7 mouse cellular contexts compared by ENCODE assay signal in the genomic region with DNA sequence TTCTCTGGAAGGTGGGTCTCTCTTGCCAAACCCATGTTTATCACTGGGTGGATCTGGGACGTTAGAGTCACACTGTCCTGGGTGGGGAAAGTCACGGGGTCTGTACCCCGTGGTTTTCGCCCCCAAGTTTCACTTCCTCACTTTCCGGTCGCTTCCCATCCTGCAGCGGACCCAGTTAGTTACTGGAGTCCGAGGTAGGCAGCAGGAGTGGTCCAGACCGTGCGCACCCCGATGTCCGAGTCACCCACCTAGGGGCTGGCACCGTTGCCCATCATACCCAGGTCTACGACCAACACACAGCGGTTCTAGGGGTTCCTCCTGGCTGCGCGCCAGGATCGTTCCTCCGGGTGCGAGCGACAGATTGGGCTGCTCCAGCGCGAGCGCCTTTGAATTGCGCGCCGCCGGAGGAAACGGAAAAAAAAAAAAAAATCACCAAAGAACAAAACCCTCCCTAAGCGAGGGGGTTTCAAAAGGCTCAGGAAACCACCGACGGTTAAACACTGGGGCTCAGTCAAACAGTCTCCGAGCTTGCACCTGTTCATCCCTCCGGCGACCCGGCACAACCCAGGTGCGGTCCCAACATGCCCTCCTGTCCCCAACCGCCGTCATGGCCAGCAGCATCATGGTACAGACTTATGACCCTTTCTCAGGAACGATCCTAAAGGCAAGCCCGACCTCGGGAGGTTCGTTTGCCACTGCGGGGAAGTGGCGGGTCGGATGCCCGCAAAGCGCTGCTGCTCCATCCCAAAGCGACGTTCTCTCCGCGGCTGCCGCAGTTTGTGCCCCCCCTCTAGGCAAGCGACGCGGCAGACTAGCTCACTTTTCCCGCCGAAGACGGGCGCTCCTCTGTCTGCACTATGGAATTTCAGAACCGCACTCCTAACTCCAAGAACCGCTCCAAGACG. TPM values are rescaled to one million over a fixed set of nuclear protein-coding genes. Genes with fewer than 3 reads are reported as not detected.
DNase-seq lines count a peak whose midpoint lies in the region; ATAC-seq lines count a peak whose summit lies in the region.

No protein-coding gene starts in this region.

- H3K4me1 ChIP-seq in forebrain, embryonic 13.5 days, result peaks cover 73% of the 10 kb centered on the region
- peaks cover 33% of the 10 kb centered on the region for H3K4me1 ChIP-seq in limb, embryonic 12.5 days (replicated peaks)
- peaks cover 85% of the 10 kb centered on the region for H3K4me1 ChIP-seq in midbrain, embryonic 13.5 days (replicated peaks)

- peak overlapping the region; percentile 73 for H3K9ac ChIP-seq in forebrain, embryonic 13.5 days
- H3K9ac ChIP-seq in limb, embryonic 12.5 days (replicated peaks), result peak overlapping the region; percentile 44; the same call in 1 of the 2 replicates
- peak overlapping the region; percentile 87 for H3K9ac ChIP-seq in midbrain, embryonic 13.5 days (replicated peaks)

- no peaks in the 10 kb centered on the region for H3K9me3 ChIP-seq in forebrain, embryonic 13.5 days (replicated peaks)
- H3K9me3 ChIP-seq in limb, embryonic 12.5 days, result no peaks in the 10 kb centered on the region
- H3K9me3 ChIP-seq in midbrain, embryonic 13.5 days, result no peaks in the 10 kb centered on the region

- WGBS in forebrain, embryonic 13.5 days, result under 1% methylated on average over 63 of the region's 63 CpGs
- under 1% methylated on average over 63 of the region's 63 CpGs for WGBS in limb, embryonic 12.5 days
- under 1% methylated on average over 63 of the region's 63 CpGs for WGBS in midbrain, embryonic 13.5 days

- peak overlapping the region; percentile 85 for H3K4me2 ChIP-seq in forebrain, embryonic 13.5 days
- peak overlapping the region; percentile 84 for H3K4me2 ChIP-seq in limb, embryonic 12.5 days
- H3K4me2 ChIP-seq in midbrain, embryonic 13.5 days (replicated peaks), result peak overlapping the region; percentile 87

- H3K36me3 ChIP-seq in forebrain, embryonic 13.5 days (ENCODE audit: poor library complexity, severe bottlenecking), result peaks cover 15% of the 10 kb centered on the region
- no peaks in the 10 kb centered on the region for H3K36me3 ChIP-seq in limb, embryonic 12.5 days
- H3K36me3 ChIP-seq in midbrain, embryonic 13.5 days, result peaks cover 8% of the 10 kb centered on the region

- DNase-seq in ES-CJ7 (ENCODE audit: low read depth, low spot score), result peak; percentile 41
- peak; percentile 41 for DNase-seq in adrenal gland, adult 2 months
- DNase-seq in heart, postnatal 4 days, result peak; percentile 47
- peak; percentile 82 to 84 for DNase-seq in spleen, postnatal 36 days (ENCODE audit: low spot score in 2 of 2)

- H3K27me3 ChIP-seq in forebrain, embryonic 13.5 days, result peaks cover 13% of the 10 kb centered on the region; the same call in 1 of the 2 replicates
- peaks cover 64% of the 10 kb centered on the region for H3K27me3 ChIP-seq in limb, embryonic 12.5 days
- H3K27me3 ChIP-seq in midbrain, embryonic 13.5 days, result no peaks in the 10 kb centered on the region

- peak overlapping the region; percentile 63 for H3K4me3 ChIP-seq in forebrain, embryonic 13.5 days
- peak overlapping the region; percentile 51 for H3K4me3 ChIP-seq in limb, embryonic 12.5 days (replicated peaks)
- H3K4me3 ChIP-seq in midbrain, embryonic 13.5 days (replicated peaks), result peak overlapping the region; percentile 74

- H3K27ac ChIP-seq in forebrain, embryonic 13.5 days, result peak overlapping the region; percentile 83
- H3K27ac ChIP-seq in limb, embryonic 12.5 days, result no peak overlapping the region
- H3K27ac ChIP-seq in midbrain, embryonic 13.5 days, result peak overlapping the region; percentile 80

- ATAC-seq in forebrain, embryonic 13.5 days, result peak; percentile 37
- no peak for ATAC-seq in limb, embryonic 12.5 days (ENCODE audit: insufficient number of reproducible peaks, insufficient read depth, low FRiP score, low TSS enrichment, low read depth)
- peak; percentile 4; the same call in 1 of the 2 replicates for ATAC-seq in midbrain, embryonic 13.5 days

RNA-seq across cellular contexts. Expression of gene Cxcr4, which starts 1.0 kb away (rescaled TPM):
- 10 to 100 TPM; 18.4 to 36.7 TPM for total RNA-seq in adrenal gland, adult 2 months (2021)
- polyA plus RNA-seq in adrenal gland, adult 2 months (2012; rRNA removed), result 41.9 and 88.3 TPM in 2 replicates
- 5.8 and 9.1 TPM in 2 replicates for polyA plus RNA-seq in forebrain, embryonic 13.5 days (2015; fragmentation: Nextera tagmentation; extraction: Ambion mirVana)
- 10 to 100 TPM in 1 of 2 experiments, 1 to 10 TPM in 1; 8.3 to 10.8 TPM for total RNA-seq in heart, postnatal 4 days (2021)
- 1.6 and 1.9 TPM in 2 replicates for polyA plus RNA-seq in limb, embryonic 12.5 days (2016; fragmentation: Nextera tagmentation; extraction: Ambion mirVana)
- polyA plus RNA-seq in midbrain, embryonic 13.5 days (2015; fragmentation: Nextera tagmentation; extraction: Ambion mirVana), result 13.6 and 15.4 TPM in 2 replicates
